Mouse (Mus musculus): ENCODE measurements at regions not wholly inside any gene's neighbourhood (a gene's known extent, or its start where the extent isn't known, plus 50 kb on each side); places are given as distances from the start of the nearest gene placed in this dataset.

DNA sequence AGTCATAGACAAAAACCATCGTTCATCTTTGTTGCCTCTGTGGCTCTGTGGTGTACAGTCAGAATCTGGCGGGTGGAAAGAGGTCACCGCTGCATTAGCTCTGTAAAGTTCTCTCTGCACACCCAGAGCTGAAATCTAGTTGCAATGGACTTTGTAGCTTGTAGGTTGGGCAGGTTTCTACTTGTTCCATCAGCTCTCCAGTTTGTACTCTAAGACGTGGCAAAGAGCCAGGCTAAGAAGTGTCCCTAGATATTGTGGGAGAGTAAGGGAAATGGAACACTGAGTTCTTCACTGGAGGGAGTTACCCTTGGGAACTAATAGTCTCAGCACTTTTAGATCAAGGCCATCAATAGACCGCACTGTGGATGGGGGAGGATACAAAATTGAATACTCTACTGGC lies 197.6 kb upstream of the Nampt start:
- TF ChIP-seq FLI1 (IDR thresholded peaks at IDR 0.05; ENCODE audit: low read length) (no peak), GATA1 (IDR thresholded peaks at IDR 0.05; ENCODE audit: borderline replicate concordance, low read length) (no peak)
